Mouse (Mus musculus) cerebellum, adult 9-10 months (tissue): ENCODE measurements at regions not wholly inside any gene's neighbourhood (a gene's known extent, or its start where the extent isn't known, plus 50 kb on each side); places are given as distances from the start of the nearest gene placed in this dataset.
"Not testable (repeated sequence)": the region's sequence is repeated elsewhere in the genome, so short reads cannot be mapped to it uniquely, and the experiment has no call there.

Experiments
- DNase-seq: peaks from one replicate; pipeline ENCODE4 v3.0.0; 2022

DNA sequence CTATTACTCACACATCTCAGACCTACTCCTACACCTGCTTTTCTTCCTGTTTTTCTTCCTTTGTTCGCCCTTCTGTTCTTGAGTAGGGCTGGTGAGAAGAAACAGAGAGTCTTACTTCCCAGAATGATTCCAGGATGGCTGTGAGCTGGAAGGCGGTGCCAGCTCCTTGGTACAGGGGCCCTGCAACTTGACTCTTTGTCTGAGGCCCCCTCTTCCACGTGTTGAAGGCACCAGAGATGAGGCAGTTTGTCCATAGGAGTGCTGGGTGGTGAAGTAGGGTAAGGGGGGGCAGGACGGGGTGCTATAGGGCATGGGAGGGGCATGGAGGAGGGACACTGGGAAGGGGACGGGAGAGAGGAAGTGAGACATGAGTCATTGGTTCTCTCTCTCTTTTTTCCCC is 60.8 kb downstream of the Dmrta2 start:
- no peak for DNase-seq

DNA sequence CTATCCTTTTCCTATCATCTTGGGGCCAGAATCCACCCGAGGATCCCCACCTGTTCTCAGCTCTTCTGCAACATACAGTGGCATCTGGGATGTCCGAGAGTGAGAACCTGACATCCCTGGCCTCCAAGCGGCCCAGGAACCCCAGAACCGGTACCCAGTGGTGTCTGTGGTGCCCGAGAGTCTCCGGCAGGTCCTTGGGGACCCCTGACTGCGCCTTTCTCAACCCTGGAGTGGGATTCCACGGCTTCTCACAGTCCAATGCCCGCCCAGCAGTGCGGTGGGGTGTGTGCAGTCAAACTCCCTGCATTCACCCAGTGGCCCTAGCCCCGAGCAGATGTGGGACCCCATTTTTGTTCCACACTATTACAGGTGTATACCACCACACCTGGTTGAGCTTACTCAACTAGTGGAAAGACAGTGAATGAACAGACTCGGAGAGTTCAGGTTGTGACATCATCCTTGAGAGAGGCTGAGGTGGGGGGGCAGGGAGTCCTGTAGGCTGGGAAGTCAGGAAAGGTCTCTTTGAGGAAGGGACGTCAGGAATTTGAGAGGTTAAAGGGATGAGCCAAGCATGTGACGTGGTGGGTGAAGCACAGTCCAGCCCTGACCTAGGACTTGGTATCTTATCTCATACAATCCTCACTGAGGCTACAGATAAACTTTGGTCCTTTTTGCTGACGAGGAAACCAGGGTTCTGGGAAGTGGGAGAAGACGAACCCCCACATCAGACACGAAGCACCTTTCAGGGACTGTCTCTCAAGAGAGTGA is 67.2 kb downstream of the Dmrta2 start:
- DNase-seq = no peak

DNA sequence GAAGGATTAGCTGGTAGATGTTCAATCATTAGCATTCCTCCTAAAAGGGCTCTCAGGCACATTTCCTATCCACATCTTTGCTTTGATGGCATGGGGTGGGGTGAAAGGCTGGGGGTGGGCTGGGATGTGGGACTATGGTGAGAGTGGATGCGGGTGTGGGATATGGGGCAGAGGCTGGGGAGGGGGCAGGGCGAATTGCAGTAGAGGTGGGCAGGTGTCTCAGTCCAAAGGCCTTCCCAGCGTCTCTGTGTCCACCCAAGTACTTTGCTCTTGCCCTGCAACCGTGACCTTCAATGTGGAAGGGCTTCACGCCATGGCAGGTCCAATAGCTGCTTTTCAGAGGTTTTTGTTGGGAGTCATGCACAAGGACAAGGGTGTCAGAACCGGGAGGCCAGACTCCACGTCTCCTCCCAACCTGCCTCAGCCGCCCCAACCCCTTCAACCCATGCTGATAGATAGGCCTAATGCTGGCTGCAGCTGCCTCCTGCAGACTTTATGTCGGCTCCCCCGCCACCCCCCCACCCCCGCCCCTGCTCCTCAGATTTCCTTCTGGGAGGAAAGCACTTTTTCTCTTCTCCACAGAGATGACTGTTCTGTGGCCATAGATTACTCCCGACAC is 67.9 kb downstream of the Dmrta2 start:
- no peak for DNase-seq

DNA sequence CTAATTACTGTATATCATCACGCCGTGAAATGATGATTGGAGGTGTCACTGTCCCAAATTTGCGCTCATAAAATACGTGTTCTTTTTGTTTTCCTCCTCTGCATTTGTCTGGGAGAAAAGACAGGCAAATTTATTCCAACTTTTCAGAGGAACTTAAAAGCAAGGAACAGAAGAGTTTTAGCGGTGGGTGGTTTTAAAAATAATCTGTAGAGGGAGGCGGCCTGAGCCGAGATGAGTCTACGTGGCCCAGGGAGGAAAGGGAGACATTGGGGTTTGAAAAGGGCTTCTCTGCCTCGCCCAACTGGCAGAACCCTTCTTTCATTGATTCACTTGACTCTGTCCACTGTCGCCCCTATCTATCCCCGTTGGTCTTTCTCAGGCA is 68.4 kb downstream of the Dmrta2 start:
- no peak for DNase-seq

DNA sequence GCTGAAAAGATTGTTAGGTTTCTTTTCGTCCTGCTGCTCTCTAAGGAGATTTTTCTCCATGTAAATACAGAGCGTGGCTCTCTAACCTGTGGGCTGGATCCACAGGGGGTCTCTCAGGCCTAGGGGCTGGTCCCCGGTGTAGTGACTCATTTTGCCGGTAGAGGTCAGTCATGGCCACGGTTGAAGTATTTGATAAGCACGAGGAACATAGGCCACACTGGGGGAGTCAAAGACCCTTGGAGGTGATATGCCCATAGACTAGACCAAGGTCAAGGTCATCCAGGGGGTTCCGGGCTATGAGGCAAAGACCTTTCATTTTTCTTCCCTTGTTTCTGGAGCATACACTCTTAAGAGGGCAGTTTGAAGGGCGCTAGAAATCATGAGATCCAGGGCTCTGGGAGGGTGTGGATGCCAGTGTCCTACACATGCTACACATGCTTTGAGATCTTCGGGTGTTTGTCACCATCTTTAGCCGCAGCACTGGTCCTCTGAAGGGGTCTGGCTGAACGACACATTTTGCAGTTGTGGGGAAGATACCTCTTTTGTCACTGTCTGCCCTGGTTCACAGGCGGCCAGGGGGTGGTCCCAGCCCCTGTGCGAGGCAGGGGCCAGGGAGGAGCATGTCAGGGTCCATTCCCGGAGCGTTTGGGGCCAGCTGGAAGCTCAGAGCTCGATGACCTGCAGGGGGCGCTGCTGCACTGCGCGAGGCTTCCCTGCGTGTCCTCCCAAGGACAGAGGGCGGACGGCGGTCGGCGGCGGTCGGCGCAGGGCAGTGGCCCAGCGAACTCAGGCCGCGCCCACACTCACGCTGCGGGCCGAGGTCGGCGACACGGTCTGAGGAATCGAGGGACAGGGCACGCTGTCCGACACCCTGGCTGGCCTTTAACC is 72.8 kb downstream of the Dmrta2 start:
- DNase-seq = peak; percentile 73

DNA sequence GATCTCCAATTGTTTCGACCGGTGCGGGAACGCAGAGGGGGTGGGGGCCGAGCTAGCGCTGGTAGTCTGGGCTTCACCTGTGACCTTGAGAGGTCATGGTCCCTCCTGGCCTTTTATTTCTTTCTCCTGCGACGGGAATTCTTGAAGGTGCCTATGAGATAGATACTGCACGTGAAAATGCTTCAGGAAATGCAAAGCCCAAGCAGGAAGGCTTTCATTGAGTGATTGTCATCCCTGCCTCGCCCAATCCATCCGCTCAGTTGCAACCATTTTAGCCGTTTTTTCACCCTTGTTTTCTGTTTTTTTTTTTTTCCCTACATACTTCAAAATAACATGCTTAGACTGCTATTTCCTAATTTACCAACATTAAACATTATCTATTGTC is 73.4 kb downstream of the Dmrta2 start:
- no peak for DNase-seq

DNA sequence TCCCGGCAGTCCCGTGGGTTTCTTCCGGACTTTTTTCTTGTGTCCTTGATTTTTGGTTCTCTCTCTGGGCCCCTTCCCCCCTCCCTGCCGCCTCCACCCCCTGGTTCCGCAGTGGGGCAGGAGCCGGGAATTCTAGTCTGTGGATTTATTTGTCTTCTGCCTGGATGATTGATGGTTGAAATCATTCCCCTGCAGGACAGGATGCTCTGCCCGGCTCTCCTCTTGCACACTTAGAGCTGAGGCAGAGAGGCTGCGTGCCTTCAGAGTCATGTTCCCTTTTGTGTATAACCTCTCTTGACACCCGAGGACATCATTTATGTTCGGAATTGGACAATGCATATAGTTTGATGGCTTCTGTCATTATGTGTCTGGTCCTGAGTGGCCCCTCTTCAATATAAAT is 74.0 kb downstream of the Dmrta2 start:
- DNase-seq = no peak

DNA sequence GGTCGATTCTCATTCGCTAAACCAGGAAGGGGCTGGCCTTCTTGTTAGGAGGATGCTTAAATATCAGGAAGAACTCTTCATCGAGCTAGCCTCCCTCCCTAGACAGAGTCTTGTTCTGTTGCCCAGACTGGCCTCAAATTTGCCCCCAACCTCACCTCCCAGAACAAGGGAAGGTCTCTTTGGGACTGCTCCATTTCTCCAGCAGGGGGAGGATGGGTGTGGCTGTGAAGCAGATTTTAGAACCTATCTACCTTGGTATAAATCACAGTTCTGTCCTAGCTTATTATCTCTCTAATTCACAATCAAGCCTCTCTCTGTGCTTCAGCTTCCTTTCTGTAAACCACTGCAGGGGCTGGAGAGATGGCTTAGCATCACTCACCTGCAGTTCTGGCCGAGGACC is 75.1 kb downstream of the Dmrta2 start:
- DNase-seq = no peak

DNA sequence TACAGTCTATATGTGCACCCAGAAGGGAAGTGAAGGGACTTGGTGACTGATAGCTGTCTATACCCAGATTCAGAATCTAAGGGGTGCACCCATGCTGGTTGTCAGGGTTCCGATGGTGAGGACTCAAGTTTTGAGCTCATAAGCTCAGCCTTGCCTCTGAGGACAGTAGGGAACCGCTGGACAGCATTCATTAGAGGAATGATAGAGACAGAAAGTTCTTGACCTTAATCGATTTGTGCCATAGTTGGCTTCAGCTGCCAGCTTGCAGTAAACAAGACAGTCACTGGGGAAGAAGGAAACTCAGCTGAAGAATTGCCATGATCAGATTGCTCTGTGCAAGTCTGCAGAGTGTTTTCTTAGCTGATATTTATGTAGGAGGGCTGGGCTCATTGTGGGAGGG is 96.0 kb downstream of the Dmrta2 start:
- DNase-seq = no peak

DNA sequence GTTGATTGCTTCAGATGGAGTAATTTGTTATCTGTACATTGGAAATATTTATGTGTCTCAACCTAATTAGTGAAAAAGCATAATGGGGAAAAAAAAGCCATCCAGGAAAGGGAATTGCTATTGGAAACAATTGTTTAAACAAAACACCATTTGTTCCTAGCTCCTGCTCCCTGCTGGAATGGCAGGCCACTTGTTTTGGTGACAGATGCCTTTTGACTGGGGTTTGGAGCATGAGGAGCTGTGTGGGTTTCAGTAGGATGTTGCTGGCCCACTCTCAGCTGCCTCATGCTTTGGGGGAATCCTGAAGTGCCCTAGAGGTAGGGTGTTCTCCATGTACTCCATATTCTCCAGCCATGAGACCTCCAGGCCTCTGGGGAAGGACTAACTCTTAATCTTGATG is 105.5 kb downstream of the Dmrta2 start:
- DNase-seq = no peak

DNA sequence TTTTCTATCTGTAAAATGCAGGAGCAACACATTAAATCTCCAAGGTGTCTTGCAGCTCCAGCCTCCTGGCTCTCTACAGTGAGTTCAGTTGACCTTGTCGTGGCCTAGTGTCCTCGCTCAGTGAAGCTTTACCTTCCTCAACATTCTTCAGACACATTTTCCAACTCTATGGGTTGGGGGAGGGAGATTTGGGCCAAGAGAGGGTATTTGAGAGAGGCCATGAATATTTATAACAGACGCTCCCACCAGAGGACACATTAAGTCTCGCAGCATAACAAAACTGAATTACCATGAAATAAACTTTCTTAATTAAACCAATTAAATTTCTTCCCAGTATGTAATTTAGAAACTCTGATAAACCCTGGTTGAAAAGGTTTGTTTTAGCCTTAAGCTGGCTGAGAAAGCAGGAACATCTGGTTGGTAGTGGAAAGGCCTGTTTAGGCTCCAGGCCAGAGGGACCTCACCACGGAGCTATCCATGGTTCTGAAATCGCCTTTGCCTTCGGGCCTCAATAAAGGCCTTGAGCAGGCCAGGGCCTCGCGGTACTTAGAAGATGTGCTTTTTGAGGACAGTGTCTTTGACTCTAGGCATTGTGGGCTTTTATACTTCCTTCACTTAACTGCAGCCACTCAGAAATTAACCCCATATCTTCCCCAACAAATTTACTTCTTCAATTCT is 109.9 kb downstream of the Dmrta2 start:
- DNase-seq = no peak

DNA sequence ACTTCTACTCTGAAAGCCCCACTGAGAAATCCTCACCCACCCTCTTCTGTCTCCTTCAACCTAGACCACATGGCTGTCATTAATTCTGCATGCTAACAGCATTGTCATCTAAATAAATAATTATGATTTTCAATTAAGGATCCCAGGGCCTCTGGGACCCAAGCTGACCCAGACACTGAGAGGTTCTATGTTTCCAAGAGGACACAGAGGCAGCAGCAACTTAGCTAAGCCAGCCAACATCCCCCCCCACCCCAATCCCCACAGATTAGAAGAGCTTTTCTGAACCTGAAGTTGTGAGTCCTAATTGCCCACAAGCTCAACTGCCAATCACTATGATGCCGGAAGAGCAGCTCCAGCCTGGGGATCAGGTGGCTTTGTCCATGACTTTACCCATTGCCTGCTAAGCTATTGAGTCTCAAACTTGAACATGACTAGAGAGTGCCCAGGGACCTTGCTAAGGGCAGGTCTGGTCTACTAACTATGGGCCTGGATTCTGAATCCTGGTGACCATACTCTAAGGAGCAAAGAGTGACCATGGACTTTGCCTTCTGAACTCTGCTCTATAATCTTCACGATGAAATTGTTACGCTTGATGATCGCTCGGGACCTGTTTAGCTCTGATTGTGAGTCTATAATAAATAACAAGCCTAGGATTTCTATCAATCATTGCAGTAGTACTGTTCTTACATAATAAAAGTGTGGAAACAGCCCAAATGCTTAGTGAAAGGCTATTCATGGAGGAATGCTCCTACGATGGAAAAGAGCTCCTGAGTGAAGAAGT is 115.4 kb downstream of the Dmrta2 start:
- no peak for DNase-seq

DNA sequence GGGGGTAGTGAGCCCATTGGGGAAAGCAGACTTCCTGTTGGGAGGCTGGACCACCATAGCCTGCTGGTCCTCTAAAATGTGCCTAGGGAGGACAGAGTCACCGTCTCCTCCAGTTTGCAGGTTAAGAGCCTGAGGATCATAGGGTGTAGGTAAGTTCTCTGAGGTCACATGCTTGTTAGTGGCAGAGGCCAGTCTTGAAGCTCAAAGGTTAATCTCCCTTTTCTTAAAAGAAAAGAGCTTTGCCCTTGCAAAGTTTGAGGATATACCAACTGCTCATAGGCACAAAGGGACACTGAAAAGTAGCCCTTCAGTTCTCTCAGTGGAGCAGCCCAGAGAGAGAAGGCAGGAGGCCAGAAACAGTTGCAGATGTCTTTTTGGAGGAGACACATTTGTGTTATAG is 116.7 kb downstream of the Dmrta2 start:
- DNase-seq = no peak

DNA sequence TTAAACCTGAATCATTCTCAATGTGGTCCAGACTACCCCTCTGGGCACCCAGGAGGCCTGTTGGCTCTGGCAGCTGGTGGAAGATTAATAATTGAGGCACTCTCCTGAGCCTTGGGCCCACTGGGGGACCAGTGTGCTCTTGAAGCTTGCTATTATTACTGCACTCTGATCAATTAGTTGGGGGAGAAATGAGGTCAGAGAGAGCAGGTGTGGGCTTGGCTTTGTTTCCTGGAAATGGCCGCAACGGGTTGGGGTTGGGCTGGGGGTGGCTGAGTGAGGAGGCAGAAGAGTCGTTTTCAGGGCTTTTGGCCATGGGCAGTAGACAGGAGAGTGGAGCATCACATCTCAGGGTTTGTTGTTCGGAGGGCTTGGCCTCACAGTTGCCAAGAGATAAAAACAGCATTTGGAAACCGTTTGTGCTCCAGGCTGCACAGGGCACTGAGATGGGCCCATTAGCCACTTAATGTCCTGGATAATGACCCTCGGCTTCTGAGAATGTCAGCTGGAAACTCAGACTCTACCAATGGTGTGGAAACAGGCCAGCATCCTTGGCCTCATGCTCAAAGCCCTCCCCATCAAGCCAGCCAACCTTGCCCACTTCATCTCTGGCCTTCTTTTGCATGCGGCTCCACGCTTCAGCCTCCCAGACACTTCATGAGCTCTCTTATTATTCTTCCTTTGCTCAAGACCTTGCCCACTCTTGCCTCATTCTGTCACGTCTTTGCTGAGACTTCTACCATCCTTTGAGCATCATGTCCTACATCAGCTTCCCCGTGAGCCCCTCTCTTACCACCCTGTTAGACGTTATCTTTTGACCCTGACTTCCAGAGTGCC is 118.1 kb downstream of the Dmrta2 start:
- no peak for DNase-seq

DNA sequence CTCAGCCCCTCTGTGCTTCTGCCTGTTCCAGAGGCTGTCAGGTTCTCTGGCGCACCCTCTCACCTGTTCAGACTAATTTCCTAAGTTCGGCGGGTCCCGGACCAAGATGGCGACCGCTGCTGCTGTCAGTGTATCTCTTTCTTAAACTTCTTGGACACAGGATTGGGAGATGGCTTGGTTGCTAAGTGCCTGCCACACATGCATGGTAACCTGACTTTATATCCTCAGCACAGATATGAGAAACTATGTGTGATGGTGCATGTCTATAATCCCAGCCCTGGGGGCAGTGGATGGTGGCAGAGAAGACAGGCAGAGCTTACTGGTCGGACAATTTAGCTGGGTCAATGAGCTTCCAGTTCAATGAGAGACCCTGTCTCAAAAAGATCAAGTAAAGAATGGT is 126.3 kb downstream of the Dmrta2 start:
- not testable (repeated sequence) for DNase-seq

DNA sequence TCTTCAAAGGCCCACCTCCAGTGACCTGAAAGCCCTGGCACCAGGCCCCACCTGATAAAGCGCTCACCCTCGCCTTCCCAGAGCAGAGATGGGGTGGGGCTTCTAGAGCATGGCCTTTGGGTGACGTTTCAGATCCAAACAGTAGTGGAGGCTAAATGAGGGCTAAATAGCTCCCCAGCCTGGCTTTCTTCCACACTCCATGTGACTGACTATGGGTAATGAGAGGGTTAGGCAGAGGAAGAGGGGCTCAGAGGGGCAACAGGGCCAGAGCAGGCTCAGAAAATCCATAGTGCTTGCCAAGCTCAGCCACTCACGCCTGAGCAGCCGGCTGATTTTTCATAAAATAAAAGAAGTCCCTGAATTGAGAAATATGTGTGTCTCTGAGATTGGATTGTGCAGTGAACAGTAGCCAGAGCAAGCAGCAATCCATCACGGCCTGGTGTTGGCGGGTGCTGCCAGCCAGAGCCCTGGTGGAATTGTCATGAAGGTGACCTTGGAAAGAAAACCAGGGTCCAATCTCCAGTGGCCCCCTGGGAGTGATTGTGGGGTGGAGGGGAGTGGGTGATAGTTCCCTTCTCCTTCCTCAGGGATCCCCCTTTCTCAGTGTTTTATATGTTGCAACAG is 128.9 kb downstream of the Dmrta2 start:
- DNase-seq = no peak

DNA sequence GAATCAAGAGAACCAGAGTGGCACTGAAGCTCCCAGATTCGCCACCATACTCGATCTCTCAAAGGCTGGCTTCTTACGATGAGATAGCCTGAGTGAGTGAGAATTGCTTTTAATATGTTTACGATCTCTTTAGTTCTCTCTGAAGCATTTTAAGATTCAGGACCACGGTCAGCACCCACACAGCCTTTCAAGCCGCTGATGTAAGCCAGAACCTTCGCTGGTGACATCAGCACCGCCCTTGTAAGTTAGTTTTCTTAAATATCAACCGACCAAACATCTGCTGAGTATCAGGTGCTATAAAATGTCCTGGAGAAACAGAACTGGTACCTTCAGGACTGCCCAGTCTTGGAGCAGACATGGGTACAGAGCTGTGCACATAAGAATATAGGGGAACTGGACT is 141.6 kb downstream of the Dmrta2 start:
- DNase-seq = no peak

DNA sequence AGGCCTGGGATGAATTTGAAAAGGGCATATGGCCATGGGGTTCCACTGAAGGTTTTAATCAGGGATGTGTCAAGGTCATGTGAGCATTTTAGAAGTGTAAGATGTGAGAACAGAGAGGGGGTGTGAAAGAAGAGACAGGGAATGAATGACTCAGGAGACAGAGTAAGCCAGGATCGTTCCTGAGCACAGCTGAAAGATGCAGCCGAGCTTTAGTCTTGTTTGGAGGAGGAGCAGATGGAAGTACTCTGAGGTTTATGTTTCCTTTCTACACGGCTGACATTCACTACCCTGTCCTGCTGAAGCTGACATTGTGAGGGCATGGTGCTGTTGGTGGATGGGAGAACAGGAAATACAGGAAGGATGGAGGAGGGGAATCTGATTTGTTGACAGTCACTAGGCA is 142.0 kb downstream of the Dmrta2 start:
- DNase-seq = no peak

DNA sequence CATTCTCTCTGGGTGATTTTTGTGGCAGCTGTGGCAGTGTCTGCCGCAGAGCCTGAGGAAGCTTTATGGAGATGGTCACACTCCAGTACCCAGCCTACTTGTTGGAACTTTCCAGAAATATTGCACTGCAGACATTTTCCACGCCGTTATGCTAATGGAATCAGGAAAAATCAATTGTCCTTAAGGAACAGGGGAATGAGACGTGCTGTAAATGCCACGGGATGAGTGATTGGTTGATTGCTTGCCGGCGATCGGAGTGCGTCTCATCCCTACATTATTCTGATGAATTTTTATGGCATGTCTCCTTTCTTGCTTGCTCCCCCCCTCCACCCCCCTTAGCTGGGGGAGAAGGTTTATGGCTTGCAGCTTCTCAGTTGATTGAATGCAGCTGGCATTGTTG is 142.9 kb downstream of the Dmrta2 start:
- DNase-seq = no peak

DNA sequence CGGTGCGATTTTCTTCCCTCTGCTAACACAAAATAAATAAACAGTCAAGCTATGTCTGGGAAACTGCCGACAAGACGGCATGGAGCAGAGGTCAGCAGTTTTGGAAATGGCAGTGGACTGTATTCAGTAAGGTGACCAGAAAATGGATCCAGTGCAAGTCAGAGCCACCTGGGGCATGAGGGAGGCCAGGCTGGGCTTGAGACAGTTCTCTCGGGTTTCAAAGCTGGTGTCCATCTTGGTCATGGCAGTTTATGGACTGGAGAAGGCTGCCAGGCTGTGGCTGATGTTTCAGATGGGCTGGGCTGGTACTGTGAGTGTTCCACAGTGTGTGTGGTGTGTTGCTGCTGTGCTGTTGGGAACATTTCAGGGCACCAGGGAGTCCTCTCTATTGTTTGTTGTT is 143.6 kb downstream of the Dmrta2 start:
- DNase-seq = no peak
